Mouse (Mus musculus): Measurements from ENCODE around the gene Unc5b.

- TF ChIP-seq TAL1 (IDR thresholded peaks at IDR 0.05; ENCODE audit: low read length): no peak
- TF ChIP-seq GATA1 (IDR thresholded peaks at IDR 0.05; ENCODE audit: low read length): no peak
These were observed 29.4 kb downstream of the Unc5b start for GRCm38 (mm10) chr10:60801898-60802412.

Measured in erythroblast, embryonic 14.5 days (primary cell).